Mouse (Mus musculus) left cerebral cortex, adult 2 months (tissue): ENCODE results near the gene Crocc. TPM values are rescaled to one million over a fixed set of nuclear protein-coding genes. Genes with fewer than 3 reads are reported as not detected.

Source experiments
- DNase-seq, 2 experiments: peaks; one replicate each; pipeline ENCODE4 v3.0.0; 2021 to 2022; ENCODE audit warnings: low spot score in 2 of 2, mixed read lengths in 1 of 2; ENCODE audit errors: extremely low spot score in 1 of 2
- H3K27ac ChIP-seq: fragments of 200-600 bp; 2 replicates; pipeline ENCODE4 v1.8.1; 2022
- H3K4me3 ChIP-seq: fragments of 200-600 bp; 2 replicates; pipeline ENCODE4 v1.8.1; 2022
- CTCF ChIP-seq: fragments of 200-600 bp; IDR thresholded peaks from 2 replicates; pipeline ENCODE4 v1.8.1; 2022; ENCODE audit warnings: antibody characterized with exemption, mild to moderate bottlenecking, moderate library complexity
- intact Hi-C: fragments of 180-260 bp; cut with DNase I; formaldehyde crosslinking; loops from one replicate; pipeline ENCODE4 v1.15.1; 2025
- total RNA-seq, 2 experiments: library from RNA; stranded (reverse); gene quantifications; 2 replicates each; pipeline ENCODE4 v1.2.3; 2021

Crocc gene
- total RNA-seq, 2 experiments from 2014 or later: 68.1 to 71.3 TPM

DNA sequence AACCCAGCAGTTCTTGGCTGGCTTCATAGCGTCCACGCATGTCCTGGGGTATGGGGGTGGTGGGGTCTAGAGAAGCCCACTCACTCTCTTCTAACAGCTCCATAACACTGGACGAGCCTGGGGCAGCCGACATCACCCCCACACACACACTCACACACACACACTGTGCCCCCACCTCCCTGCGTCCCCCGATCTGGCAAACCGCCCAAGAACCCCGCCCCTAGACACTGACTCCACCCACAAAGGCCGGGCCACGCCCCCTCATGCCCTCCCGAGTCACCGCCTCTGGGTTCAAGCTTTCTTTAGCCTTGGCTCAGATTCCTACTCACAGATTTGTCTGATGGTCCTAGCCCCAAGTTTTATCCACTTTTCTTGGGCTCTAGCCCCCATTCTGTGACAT lies 19.2 kb downstream of the Crocc start:
- no peak for DNase-seq
- Histone ChIP-seq H3K27ac (no peak overlapping the region), H3K4me3 (no peak overlapping the region)
- intact Hi-C loops: no loop called here
- TF ChIP-seq CTCF: no peak

DNA sequence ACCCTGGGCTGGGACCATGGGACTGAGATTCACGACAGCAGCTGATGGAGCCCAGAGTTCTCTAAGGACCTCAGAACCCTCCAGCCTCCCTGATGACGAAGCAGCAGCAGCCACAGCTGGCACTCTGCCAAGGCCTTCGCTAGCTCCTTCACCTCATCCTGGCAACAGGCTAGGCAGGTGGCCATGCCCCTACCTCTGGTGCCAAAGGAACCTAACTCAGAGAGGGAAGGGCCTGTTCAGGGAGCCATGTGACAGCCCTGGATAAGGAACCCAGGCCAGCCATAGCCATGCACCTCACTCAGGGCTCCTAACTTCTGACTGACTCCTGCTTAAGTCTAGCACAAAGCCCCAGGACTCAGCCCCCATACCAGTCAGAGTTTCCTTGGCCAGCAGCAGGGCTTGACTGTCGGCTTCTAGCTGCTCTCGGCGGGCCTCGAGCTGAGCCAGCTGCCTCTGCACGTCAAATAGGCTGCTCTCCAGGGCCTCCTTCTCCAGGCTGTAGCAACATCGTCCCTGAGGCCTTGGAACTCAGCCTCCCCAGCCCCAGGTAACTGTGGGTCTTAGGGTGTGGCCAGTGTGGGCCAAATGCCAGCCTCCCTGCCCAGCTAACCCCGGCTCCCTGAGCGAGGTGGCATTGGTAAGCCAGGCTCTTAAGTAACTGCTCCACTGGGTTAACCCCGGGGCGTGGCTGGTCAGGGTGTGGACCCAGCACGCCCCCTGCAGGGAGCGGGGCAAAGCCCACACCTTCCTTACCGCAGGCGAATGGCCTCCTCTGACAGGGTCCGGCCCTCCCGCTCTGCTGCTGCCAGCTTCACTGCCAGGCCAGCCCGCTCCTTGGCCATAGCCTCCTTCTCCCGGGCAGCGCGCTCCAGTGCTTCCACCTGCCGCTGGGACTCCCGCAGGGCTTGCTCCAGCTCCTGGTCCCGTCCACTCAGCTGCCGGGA lies 26.5 kb downstream of the Crocc start:
- TF ChIP-seq CTCF: no peak

DNA sequence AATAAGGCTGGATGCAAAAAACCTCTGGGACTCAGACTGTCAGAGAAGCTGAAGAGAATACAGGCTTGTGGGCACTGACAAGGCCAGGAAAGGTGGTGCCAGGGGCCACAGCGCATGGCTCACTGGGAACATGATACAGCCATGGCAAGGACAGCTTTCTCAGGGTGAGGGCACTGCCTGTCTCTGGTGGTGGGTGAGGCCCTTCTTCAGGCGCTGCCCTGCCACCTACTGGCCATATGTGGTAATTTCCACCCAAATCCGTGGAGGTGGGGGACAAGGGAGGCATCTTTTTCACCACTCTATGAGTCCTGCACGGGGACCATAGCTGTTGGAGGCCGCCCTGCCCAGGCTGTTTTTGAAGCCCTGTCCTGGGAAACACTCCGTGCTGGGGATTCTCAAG lies 28.6 kb downstream of the Crocc start:
- Histone ChIP-seq H3K4me3 (no peak overlapping the region), H3K27ac (no peak overlapping the region)
- DNase-seq: peak; percentile 65 to 87
- intact Hi-C loops: loop anchor here (1.0 kb wide), 1 partner anchor 67 kb away; no protein-coding TSS in a partner anchor
- peak; percentile 97 for TF ChIP-seq CTCF

More for the DNA sequence above, 26.5 kb downstream of the Crocc start:
- Histone ChIP-seq H3K27ac (no peak overlapping the region), H3K4me3 (no peak overlapping the region)
- intact Hi-C loops: no loop called here
- DNase-seq: peak in 1 of 2 experiments; percentile 16

DNA sequence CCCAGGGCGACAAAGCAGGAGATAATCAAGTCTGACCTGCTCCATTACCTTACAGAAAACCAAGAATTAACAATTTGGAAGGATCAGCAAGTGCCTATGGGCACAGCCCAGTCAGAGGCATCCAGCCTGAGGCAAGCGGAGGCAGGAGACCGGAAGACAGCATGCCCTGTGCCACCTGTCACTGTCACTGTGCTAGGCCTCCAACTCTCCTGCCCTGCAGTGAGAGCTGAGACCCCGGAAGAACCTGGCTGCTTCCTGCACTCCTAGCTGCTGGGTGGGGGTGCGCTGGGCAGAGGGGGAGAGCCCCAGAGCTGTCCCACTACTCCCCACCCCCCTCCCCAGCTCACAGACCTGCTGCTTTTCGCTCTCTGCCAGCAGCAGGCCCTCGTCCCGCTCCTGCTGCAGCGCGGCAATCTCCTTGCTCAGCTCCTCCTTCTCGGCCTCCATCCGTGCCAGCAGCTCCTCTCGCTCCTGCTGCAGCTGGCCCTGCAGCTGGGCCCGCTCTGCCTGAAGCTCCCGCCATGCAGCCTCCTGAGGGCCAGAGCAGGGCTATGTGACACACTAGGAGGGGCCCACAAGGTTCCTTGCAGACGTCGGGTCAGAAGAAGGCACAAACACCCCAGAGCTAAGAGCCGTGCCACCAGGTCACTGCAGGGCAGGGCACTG lies 29.7 kb downstream of the Crocc start:
- intact Hi-C loops: loop anchor here (1.0 kb wide), 1 partner anchor 66 kb away; no protein-coding TSS in a partner anchor
- no peak for DNase-seq
- H3K27ac ChIP-seq: no peak overlapping the region; the same call in 1 of the 2 replicates
- H3K4me3 ChIP-seq: no peak overlapping the region
- no peak for TF ChIP-seq CTCF

DNA sequence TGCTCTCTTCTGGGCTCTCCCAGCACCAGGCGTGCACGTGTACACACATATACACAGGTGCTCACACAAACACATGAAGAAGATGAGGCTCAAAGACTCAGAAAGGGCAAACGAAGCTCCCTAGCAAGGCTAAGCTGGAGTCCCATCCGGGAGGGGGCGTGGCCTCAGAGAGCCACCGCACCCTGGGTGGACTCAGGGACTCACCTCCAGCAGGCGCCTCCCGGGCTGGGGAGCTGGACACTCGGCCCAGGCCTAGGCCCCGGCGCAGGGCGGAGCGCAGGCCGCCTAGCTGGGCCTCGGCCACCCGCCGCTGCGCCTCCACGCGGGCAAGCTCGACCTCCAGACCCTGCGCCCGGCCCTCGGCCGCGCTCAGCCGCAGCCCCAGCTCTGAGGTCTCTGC lies 35.4 kb downstream of the Crocc start:
- intact Hi-C loops: no loop called here
- no peak for DNase-seq

DNA sequence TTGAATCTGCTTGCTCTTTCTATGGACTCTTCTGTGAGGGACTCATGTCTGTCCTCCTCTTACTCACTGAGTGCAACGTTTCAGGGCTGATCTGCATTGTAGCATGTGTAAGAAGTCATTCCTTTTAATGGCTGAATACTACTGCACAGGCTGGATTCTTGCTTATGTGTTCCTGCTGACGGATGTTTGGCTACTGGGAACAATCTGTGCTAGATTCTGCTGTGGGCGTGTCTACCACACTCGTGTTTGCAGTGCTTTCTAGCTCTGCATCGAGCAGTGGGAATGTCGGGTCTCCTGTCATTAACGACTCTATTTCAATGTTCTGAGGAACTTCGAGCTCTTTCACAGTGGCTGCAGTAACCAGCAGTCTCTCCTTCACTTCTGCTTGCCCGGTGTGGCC lies 36.3 kb downstream of the Crocc start:
- Histone ChIP-seq H3K27ac (no peak overlapping the region), H3K4me3 (no peak overlapping the region)
- no peak for TF ChIP-seq CTCF
- intact Hi-C loops: no loop called here
- DNase-seq: no peak

More for the DNA sequence above, 35.4 kb downstream of the Crocc start:
- no peak for TF ChIP-seq CTCF
- H3K27ac ChIP-seq: no peak overlapping the region
- H3K4me3 ChIP-seq: no peak overlapping the region

DNA sequence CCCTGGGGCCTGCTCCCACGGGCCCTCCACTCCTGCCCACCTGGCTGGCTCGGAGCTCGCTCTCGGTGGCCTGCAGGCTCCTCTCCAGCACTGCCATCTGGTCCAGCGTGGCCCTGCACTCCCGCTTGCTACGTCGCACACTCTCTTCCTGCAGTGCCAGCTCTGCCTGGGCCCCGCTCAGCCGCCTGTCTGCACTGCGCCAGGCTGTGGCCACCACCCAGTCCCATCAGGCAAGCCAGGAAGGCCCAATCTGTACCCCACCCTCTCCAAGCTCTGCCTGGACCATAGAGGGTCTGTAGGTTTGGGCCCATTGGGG lies 38.8 kb downstream of the Crocc start:
- Histone ChIP-seq H3K27ac (peak overlapping the region; percentile 44; the same call in 1 of the 2 replicates), H3K4me3 (no peak overlapping the region)
- no peak for DNase-seq
- intact Hi-C loops: no loop called here
- TF ChIP-seq CTCF: no peak

DNA sequence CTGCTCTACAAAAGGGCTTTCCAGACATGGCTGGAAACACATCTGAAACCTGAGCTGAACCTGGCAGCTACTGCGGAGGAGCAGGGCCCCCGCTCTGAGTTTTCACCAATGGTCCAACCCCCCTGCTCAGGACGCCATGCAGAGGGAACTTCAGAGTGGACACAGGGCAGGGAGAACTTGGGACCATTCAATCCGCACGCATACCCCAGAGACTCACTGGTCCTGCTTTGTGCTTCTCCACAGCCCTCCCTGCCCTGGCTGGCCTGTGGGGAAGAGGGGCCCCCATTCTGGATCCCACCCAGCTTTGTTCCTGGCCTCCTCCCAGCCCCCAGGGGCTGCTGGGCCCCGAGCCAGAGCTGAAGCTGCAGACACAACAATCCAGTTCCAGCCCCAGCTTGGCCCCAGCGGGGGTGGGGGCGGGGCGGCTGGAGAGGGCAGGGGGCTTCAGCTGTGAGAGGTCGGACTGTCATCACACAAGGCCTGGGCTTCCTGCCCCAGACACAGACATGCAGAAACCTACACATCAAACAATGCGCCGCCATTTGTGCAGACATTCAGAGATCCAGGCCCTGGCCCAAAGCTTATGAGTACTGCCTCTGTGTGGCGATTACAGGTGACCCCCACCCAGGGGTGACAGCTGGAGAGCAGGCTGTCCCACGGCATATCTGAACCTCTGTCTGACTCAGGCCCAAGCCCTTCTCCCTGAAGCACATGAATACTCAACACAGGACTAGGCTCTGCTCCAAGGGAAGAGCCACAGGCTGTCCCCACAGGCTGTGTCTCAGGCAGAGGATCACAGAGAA lies 39.3 kb downstream of the Crocc start:
- peak overlapping the region; percentile 44; the same call in 1 of the 2 replicates for H3K27ac ChIP-seq
- no peak for DNase-seq

DNA sequence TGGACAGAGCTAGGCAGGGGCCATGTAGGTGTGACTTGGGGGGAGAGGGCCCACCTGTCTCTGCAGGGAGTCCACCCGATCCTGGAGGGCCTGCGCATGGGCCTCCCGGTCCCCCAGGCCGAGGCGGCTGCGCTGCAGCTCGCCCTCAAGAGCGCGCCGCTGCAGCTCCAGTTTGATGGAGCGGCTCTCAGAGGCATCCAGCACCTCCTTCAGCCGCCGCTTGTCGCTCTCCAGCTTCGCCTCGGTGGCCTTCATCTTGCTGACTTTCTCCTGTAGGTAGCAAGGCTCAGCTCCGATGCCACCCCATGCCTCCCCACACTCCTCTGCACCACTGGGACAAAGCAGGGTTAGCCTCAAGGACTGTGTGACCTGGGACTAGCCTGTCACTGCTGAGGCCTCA lies 40.1 kb downstream of the Crocc start:
- no peak for DNase-seq
- intact Hi-C loops: no loop called here
- no peak overlapping the region for H3K4me3 ChIP-seq
- no peak overlapping the region for H3K27ac ChIP-seq
- no peak for TF ChIP-seq CTCF

More for the DNA sequence above, 39.3 kb downstream of the Crocc start:
- TF ChIP-seq CTCF: no peak
- no peak overlapping the region for H3K4me3 ChIP-seq
- intact Hi-C loops: no loop called here

DNA sequence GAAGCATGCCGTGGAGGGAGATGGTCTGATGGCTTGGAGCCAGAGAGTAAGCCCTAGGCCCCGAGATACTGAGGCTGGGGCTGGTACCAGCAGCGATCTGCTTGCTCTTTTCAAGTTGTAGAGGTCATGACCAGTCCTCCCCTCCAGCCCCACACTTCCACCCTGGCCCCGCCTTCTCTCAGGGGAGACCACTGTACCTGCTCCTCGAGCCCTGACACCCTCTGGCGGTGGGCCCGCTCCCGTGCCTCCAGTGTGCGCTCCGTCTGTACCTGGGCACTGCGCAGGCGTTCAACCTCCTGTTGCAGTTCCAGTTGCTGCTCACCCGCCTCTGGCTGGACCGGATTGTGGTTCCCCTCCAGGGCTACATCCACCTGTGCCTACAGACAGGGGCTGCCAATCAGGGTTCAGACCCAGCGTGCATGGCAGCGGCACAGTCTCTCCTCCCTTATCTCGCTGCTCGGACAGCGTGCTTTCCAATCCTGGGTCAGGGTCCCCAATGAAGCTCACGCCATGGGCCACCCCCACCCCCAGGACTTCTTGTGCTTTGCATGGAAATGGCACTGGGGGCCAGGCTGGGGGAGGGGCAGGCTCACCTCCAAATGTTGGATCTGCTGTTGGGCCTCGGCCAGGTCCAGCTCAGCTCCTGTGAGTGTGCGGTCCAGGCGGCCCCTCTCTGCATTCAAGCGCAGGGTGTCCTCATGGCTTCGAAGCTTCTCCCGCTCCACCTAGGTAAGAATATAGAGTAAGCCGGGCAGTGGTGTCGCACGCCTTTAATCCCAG lies 42.5 kb downstream of the Crocc start:
- DNase-seq: no peak
- intact Hi-C loops: no loop called here
- no peak for TF ChIP-seq CTCF
- H3K27ac ChIP-seq: no peak overlapping the region
- no peak overlapping the region for H3K4me3 ChIP-seq

DNA sequence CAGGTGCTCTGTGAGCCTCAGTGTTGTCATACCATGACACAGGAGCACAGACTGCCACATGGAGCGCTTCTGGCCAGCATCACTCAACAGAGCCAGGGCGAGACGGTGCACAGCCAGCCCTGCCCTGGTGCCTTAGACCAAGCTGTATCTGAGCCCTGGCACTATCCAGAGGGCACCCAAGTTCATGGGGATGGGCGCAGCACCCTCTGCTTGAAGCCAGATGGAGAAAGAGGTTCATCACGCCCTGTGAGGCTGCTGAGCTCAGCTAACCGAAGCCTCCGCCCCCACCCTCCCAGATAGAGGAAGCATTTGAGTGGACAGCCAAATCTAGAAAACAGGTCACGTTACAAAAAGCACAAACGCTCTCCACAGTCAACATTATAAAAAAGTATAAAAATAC lies 44.0 kb downstream of the Crocc start:
- DNase-seq: no peak
- Histone ChIP-seq H3K4me3 (no peak overlapping the region), H3K27ac (peak overlapping the region; percentile 70)
- intact Hi-C loops: no loop called here
- TF ChIP-seq CTCF: no peak
